ENCODE assay signal across 21 mouse cellular contexts in the genomic region with DNA sequence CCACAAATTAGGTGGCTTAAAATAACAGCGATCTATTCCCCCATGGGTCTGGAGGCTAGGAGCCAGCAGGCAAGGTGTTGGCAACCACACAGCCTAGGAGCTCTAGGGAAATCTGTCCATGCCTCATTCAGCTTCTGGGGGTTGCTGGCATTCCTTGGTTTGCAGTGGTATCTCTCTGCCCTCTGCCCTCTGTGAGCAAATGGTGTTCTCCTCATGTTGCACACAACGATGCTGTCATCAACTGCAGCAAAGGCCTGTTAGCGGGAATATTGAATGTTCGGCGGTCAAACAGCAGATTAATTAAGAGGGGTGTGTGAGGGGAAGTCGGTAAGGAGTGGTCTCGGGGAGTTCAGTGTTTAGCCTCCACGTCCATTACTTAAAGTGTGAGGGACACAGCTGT.
DNase-seq lines count a peak whose midpoint lies in the region; ATAC-seq lines count a peak whose summit lies in the region.
"Had no signal": no experiment of that assay in that cellular context is flagged by ENCODE, and none has a peak within 500 bp of the region (broad histone marks: within the 10 kb centered on the region; RNA-seq: fewer than 3 reads in every experiment).

No protein-coding gene starts in this region.

- H3K36me3 ChIP-seq in forebrain, embryonic 11.5 days (ENCODE audit: control insufficient read depth, insufficient read depth, low read length), result no peaks in the 10 kb centered on the region
- H3K36me3 ChIP-seq in forebrain, embryonic 16.5 days (ENCODE audit: control insufficient read depth, insufficient read depth), result no peaks in the 10 kb centered on the region
- no peaks in the 10 kb centered on the region for H3K36me3 ChIP-seq in heart, embryonic 14.5 days (ENCODE audit: control insufficient read depth, insufficient read depth, low read length)
- H3K36me3 ChIP-seq in midbrain, embryonic 10.5 days, result no peaks in the 10 kb centered on the region
- no peaks in the 10 kb centered on the region for H3K36me3 ChIP-seq in midbrain, embryonic 16.5 days (ENCODE audit: control insufficient read depth, insufficient read depth, low read length)
- H3K36me3 ChIP-seq: embryonic facial prominence, embryonic 13.5 days; embryonic facial prominence, embryonic 15.5 days; forebrain, embryonic 10.5 days; forebrain, embryonic 15.5 days had no signal

- no peak overlapping the region for H3K4me3 ChIP-seq in forebrain, embryonic 11.5 days (ENCODE audit: low read depth, low read length)
- H3K4me3 ChIP-seq in forebrain, embryonic 16.5 days (replicated peaks; ENCODE audit: low read length), result no peak overlapping the region
- no peak overlapping the region for H3K4me3 ChIP-seq in heart, embryonic 14.5 days (ENCODE audit: control insufficient read depth in 1 of 2, insufficient read depth in 1 of 2, low read depth in 1 of 2, low read length in 2 of 2)
- H3K4me3 ChIP-seq in midbrain, embryonic 10.5 days, result no peak overlapping the region
- no peak overlapping the region for H3K4me3 ChIP-seq in midbrain, embryonic 16.5 days (ENCODE audit: low read depth, low read length)
- H3K4me3 ChIP-seq: embryonic facial prominence, embryonic 13.5 days; embryonic facial prominence, embryonic 15.5 days; erythroblast, embryonic 14.5 days; forebrain, embryonic 10.5 days; forebrain, embryonic 13.5 days; forebrain, embryonic 15.5 days had no signal

- H3K27me3 ChIP-seq in forebrain, embryonic 11.5 days (ENCODE audit: control insufficient read depth, insufficient read depth, low read length), result no peaks in the 10 kb centered on the region
- no peaks in the 10 kb centered on the region for H3K27me3 ChIP-seq in forebrain, embryonic 16.5 days (replicated peaks; ENCODE audit: control insufficient read depth, insufficient read depth, low read length)
- H3K27me3 ChIP-seq in heart, embryonic 14.5 days (ENCODE audit: control insufficient read depth, insufficient read depth, low read length), result no peaks in the 10 kb centered on the region
- peaks cover 4% of the 10 kb centered on the region; the same call in 1 of the 2 replicates for H3K27me3 ChIP-seq in midbrain, embryonic 10.5 days (ENCODE audit: low read depth, poor library complexity, severe bottlenecking)
- no peaks in the 10 kb centered on the region; the same call in 1 of the 2 replicates for H3K27me3 ChIP-seq in midbrain, embryonic 16.5 days (ENCODE audit: control insufficient read depth, insufficient read depth, low read depth, low read length)
- H3K27me3 ChIP-seq: embryonic facial prominence, embryonic 13.5 days; embryonic facial prominence, embryonic 15.5 days; forebrain, embryonic 13.5 days; forebrain, embryonic 15.5 days had no signal

- H3K9ac ChIP-seq in forebrain, embryonic 11.5 days (ENCODE audit: low read length), result no peak overlapping the region
- H3K9ac ChIP-seq in forebrain, embryonic 16.5 days (replicated peaks; ENCODE audit: low read depth, low read length), result no peak overlapping the region
- no peak overlapping the region for H3K9ac ChIP-seq in heart, embryonic 14.5 days (ENCODE audit: low read length)
- H3K9ac ChIP-seq in midbrain, embryonic 16.5 days (ENCODE audit: low read depth, low read length), result no peak overlapping the region
- H3K9ac ChIP-seq: embryonic facial prominence, embryonic 13.5 days; embryonic facial prominence, embryonic 15.5 days; forebrain, embryonic 13.5 days; forebrain, embryonic 15.5 days had no signal

- WGBS in forebrain, embryonic 11.5 days, result 88% methylated on average over 8 of the region's 8 CpGs
- 85% methylated on average over 8 of the region's 8 CpGs for WGBS in forebrain, embryonic 16.5 days
- 46% methylated on average over 8 of the region's 8 CpGs for WGBS in heart, embryonic 14.5 days
- WGBS in midbrain, embryonic 10.5 days, result 88% methylated on average over 8 of the region's 8 CpGs
- WGBS in midbrain, embryonic 16.5 days, result 82% methylated on average over 8 of the region's 8 CpGs

- H3K9me3 ChIP-seq in forebrain, embryonic 11.5 days (ENCODE audit: control insufficient read depth, low read length), result no peaks in the 10 kb centered on the region
- no peaks in the 10 kb centered on the region for H3K9me3 ChIP-seq in forebrain, embryonic 16.5 days (ENCODE audit: control insufficient read depth, low read length)
- no peaks in the 10 kb centered on the region for H3K9me3 ChIP-seq in heart, embryonic 14.5 days (ENCODE audit: control insufficient read depth, low read length)
- H3K9me3 ChIP-seq in midbrain, embryonic 10.5 days (replicated peaks), result no peaks in the 10 kb centered on the region
- H3K9me3 ChIP-seq in midbrain, embryonic 16.5 days (replicated peaks; ENCODE audit: control insufficient read depth, low read length, poor library complexity, severe bottlenecking), result no peaks in the 10 kb centered on the region
- H3K9me3 ChIP-seq: embryonic facial prominence, embryonic 13.5 days; embryonic facial prominence, embryonic 15.5 days; forebrain, embryonic 10.5 days; forebrain, embryonic 13.5 days; forebrain, embryonic 15.5 days had no signal

- no peak overlapping the region for H3K4me2 ChIP-seq in forebrain, embryonic 11.5 days (ENCODE audit: low read depth, low read length, severe bottlenecking)
- H3K4me2 ChIP-seq in forebrain, embryonic 16.5 days (ENCODE audit: low read length), result no peak overlapping the region
- H3K4me2 ChIP-seq in heart, embryonic 14.5 days (ENCODE audit: low read length), result 0 out of 2 replicates have a peak overlapping the region, but pooled peaks have one; percentile 23
- no peak overlapping the region for H3K4me2 ChIP-seq in midbrain, embryonic 16.5 days (ENCODE audit: low read length)
- H3K4me2 ChIP-seq: embryonic facial prominence, embryonic 13.5 days; embryonic facial prominence, embryonic 15.5 days; forebrain, embryonic 13.5 days; forebrain, embryonic 15.5 days had no signal

- ATAC-seq in forebrain, embryonic 11.5 days (replicated peaks; ENCODE audit: low FRiP score), result no peak
- ATAC-seq in forebrain, embryonic 16.5 days, result no peak
- ATAC-seq in heart, embryonic 14.5 days (ENCODE audit: insufficient number of reproducible peaks, insufficient read depth, low FRiP score, low read depth), result no peak
- ATAC-seq in midbrain, embryonic 16.5 days, result no peak
- ATAC-seq: forebrain, embryonic 13.5 days; forebrain, embryonic 15.5 days had no signal

- peak; percentile 32 for DNase-seq in adrenal gland, postnatal 14 days
- DNase-seq in adrenal gland, adult 18-20 months (ENCODE audit: low spot score in 2 of 2), result no peak
- peak; percentile 26 for DNase-seq in forebrain, embryonic 11.5 days (ENCODE audit: low spot score)
- DNase-seq in heart, adult 8-10 months (ENCODE audit: low spot score), result no peak
- DNase-seq in midbrain, embryonic 10.5 days (ENCODE audit: low spot score), result no peak
- DNase-seq: cerebellum, adult 11 months; cerebellum, adult 18-20 months; cerebellum, adult 8-10 months; cerebellum, adult 9-11 months; cerebellum, postnatal 14 days; cerebellum, postnatal 36 days; embryo, embryonic 11 days had no signal

- peaks cover 7% of the 10 kb centered on the region; the same call in 1 of the 2 replicates for H3K4me1 ChIP-seq in forebrain, embryonic 11.5 days (replicated peaks; ENCODE audit: control insufficient read depth, insufficient read depth, low read length)
- peaks cover 4% of the 10 kb centered on the region for H3K4me1 ChIP-seq in forebrain, embryonic 16.5 days (replicated peaks; ENCODE audit: control insufficient read depth, insufficient read depth, low read length)
- peaks cover 11 to 25% of the 10 kb centered on the region in 2 experiments for H3K4me1 ChIP-seq in heart, embryonic 14.5 days (ENCODE audit: control insufficient read depth in 2 of 2, insufficient read depth in 2 of 2, low read length in 2 of 2)
- H3K4me1 ChIP-seq in midbrain, embryonic 10.5 days, result peaks cover 45% of the 10 kb centered on the region
- H3K4me1 ChIP-seq in midbrain, embryonic 16.5 days (ENCODE audit: control insufficient read depth, insufficient read depth, low read length), result peaks cover 11% of the 10 kb centered on the region

- no peak overlapping the region for H3K27ac ChIP-seq in forebrain, embryonic 11.5 days (ENCODE audit: low read depth, low read length)
- H3K27ac ChIP-seq in forebrain, embryonic 16.5 days (ENCODE audit: low read length), result no peak overlapping the region
- no peak overlapping the region for H3K27ac ChIP-seq in heart, embryonic 14.5 days (replicated peaks in 1 of 2; ENCODE audit: control insufficient read depth in 1 of 2, insufficient read depth in 1 of 2, low read depth in 2 of 2, low read length in 2 of 2)
- H3K27ac ChIP-seq in midbrain, embryonic 10.5 days (replicated peaks), result 0 out of 2 replicates have a peak overlapping the region, but pooled peaks have one; percentile 28
- H3K27ac ChIP-seq in midbrain, embryonic 16.5 days (ENCODE audit: low read length), result no peak overlapping the region
- H3K27ac ChIP-seq: embryonic facial prominence, embryonic 13.5 days; embryonic facial prominence, embryonic 15.5 days; forebrain, embryonic 10.5 days; forebrain, embryonic 13.5 days; forebrain, embryonic 15.5 days had no signal

Comparison
In these comparisons a context has a peak if more than half of its experiments do, and no peak if none do; other contexts are left out.
1. DNase-seq: peak in adrenal gland, postnatal 14 days (single experiment) and forebrain, embryonic 11.5 days (single experiment); none in adrenal gland, adult 18-20 months (0 of 2), heart, adult 8-10 months (single experiment) and midbrain, embryonic 10.5 days (single experiment).